Mouse (Mus musculus): ENCODE measurements around the gene Medag. TPM values are rescaled to one million over a fixed set of nuclear protein-coding genes. Genes with fewer than 3 reads are reported as not detected.

Medag gene
- polyA plus RNA-seq, 1 experiment = 0.37 TPM

DNA sequence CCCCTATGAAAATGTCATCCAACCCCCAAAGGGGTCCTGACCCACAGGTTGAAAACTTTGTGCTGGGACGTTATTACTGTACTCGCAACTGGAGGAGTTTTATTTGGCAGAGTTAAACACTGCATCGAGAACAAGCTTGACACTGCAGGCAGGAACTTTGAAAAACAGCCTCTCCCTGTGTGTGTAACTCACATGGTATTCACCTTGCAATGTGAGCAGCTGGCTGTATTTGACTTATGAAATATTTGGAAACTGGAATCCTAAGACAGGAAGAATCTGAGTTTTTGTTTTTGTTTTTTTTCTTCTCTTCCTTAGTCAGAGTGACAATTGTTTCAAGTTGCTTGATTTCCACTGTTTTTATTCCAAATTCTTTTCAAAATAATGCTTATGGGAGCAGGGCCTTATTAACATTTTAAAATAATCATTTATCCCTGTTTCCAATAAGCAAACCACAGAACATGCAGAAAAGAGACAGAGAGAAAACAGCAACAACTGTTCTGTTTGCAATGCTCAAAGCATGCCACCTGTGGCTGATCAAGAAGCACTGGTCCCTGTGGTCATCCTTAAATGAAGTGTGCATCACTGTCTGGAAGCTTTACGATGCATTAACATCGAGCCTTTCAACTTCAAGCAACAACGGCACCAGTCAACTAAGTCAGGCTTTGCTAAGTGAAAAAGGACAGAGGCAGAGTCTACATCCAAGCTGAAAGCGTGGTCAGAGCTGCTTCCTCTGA, 26.2 kb upstream of the Medag start:
- no peak overlapping the region for H3K4me3 ChIP-seq (ENCODE audit: control insufficient read depth, low read depth, low read length)
- no peaks in the 10 kb centered on the region for H3K27me3 ChIP-seq (ENCODE audit: control insufficient read depth, insufficient read depth, low read length)
- H3K4me1 ChIP-seq (ENCODE audit: control insufficient read depth, insufficient read depth, low read length) = no peaks in the 10 kb centered on the region
- no peaks in the 10 kb centered on the region for H3K36me3 ChIP-seq (ENCODE audit: control insufficient read depth, insufficient read depth, low read length)
- no peak for TF ChIP-seq CTCF (IDR thresholded peaks at IDR 0.05; ENCODE audit: control insufficient read depth, insufficient read depth, insufficient replicate concordance, low read depth, low read length)
- no peak for TF ChIP-seq POLR2A (IDR thresholded peaks at IDR 0.05; ENCODE audit: control insufficient read depth, low read depth, low read length)
- H3K27ac ChIP-seq (ENCODE audit: control insufficient read depth, insufficient read depth, low read depth, low read length) = no peak overlapping the region

DNA sequence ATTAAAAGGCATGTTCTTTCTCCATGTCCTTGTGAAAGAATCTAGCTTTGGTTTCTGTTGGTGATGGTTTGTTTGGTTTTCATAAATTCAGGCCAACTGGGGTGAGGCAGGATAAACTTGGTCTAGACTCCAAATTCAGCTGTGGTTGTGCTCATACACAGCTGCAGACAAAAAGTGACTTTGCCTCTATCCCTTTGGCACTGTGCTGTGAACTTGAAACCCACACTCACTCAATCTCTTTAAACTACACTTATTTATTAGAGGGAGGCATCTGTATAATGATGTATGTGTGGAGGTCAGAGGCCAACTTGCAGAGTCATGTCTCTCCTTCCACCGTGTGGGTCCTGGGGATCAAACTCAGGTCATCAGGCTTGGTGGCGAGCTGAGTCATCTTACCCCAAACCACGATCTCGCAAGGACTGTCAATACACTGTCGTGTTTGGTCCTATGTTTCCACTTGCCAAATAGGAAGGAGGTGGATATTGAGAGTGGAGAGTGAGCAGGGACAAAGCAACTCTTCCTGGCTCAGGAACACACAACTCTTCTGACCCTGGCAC, 25.2 kb upstream of the Medag start:
- no peak overlapping the region for H3K27ac ChIP-seq (ENCODE audit: control insufficient read depth, insufficient read depth, low read depth, low read length)
- H3K4me3 ChIP-seq (ENCODE audit: control insufficient read depth, low read depth, low read length) = no peak overlapping the region
- TF ChIP-seq POLR2A (IDR thresholded peaks at IDR 0.05; ENCODE audit: control insufficient read depth, low read depth, low read length) = no peak

DNA sequence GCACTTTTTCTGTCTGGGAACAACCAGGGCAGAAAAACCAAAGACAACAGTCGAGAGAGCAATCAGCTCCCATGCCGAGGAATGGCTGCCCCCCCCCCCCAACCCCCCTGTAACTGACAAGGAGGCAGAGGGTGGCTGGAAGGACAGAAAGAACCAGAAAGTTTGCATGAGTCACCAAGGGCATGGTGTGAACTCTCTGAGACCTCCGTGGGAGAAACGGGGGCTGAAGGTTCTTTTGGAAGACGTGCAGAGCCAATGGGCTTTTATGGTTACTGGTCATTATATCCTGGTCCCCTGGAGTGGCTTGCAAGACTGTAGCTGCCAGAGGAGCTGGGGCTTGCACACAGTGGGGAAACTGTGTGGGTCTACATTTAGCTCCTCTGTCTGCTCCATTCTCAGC, 22.6 kb upstream of the Medag start:
- no peaks in the 10 kb centered on the region for H3K4me1 ChIP-seq (ENCODE audit: control insufficient read depth, insufficient read depth, low read length)
- H3K27me3 ChIP-seq (ENCODE audit: control insufficient read depth, insufficient read depth, low read length) = no peaks in the 10 kb centered on the region
- H3K4me3 ChIP-seq (ENCODE audit: control insufficient read depth, low read depth, low read length) = no peak overlapping the region
- peak overlapping the region; percentile 66 for H3K27ac ChIP-seq (ENCODE audit: control insufficient read depth, insufficient read depth, low read depth, low read length)
- H3K36me3 ChIP-seq (ENCODE audit: control insufficient read depth, insufficient read depth, low read length) = no peaks in the 10 kb centered on the region
- TF ChIP-seq CTCF (IDR thresholded peaks at IDR 0.05; ENCODE audit: control insufficient read depth, insufficient read depth, insufficient replicate concordance, low read depth, low read length) = no peak
- TF ChIP-seq POLR2A (IDR thresholded peaks at IDR 0.05; ENCODE audit: control insufficient read depth, low read depth, low read length) = no peak

More for the DNA sequence above, 25.2 kb upstream of the Medag start:
- H3K27me3 ChIP-seq (ENCODE audit: control insufficient read depth, insufficient read depth, low read length) = no peaks in the 10 kb centered on the region
- H3K36me3 ChIP-seq (ENCODE audit: control insufficient read depth, insufficient read depth, low read length) = no peaks in the 10 kb centered on the region
- H3K4me1 ChIP-seq (ENCODE audit: control insufficient read depth, insufficient read depth, low read length) = no peaks in the 10 kb centered on the region

DNA sequence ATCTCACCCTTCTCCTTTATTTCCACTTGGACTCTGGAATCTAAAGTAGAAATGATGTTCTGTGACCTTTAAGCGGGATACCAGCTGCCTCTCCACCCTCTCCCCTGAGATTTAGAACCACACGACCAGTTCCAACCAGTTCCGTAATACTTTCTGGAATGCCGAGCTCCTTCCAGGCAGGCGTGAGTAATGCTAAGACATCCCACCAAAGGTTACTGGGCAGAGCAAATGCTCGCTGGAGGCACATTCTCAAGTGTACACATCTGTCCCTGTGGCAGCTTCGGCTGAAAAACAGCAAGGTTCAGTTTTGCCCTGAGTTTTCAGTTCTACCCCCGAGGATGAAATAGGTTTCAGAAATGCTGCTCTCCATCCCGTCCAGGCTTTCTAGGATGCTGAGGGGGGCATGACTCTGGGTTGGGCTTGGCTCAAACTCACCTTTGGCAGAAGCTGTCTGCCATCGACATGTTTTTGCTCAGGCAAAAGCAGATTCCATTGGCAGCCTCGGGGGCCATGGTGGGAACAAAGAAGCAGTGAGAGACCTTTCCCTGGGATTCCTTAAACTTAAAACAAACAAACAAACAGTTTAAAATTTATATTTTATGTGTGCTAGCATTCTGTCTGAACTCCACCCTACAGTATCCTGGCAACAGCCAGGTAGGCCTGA, 21.9 kb upstream of the Medag start:
- H3K27ac ChIP-seq (ENCODE audit: control insufficient read depth, insufficient read depth, low read depth, low read length) = peak overlapping the region; percentile 46; the same call in 1 of the 2 replicates
- no peak overlapping the region for H3K4me3 ChIP-seq (ENCODE audit: control insufficient read depth, low read depth, low read length)
- no peaks in the 10 kb centered on the region for H3K27me3 ChIP-seq (ENCODE audit: control insufficient read depth, insufficient read depth, low read length)
- H3K36me3 ChIP-seq (ENCODE audit: control insufficient read depth, insufficient read depth, low read length) = no peaks in the 10 kb centered on the region
- TF ChIP-seq POLR2A (IDR thresholded peaks at IDR 0.05; ENCODE audit: control insufficient read depth, low read depth, low read length) = no peak
- no peak for TF ChIP-seq CTCF (IDR thresholded peaks at IDR 0.05; ENCODE audit: control insufficient read depth, insufficient read depth, insufficient replicate concordance, low read depth, low read length)
- H3K4me1 ChIP-seq (ENCODE audit: control insufficient read depth, insufficient read depth, low read length) = no peaks in the 10 kb centered on the region

DNA sequence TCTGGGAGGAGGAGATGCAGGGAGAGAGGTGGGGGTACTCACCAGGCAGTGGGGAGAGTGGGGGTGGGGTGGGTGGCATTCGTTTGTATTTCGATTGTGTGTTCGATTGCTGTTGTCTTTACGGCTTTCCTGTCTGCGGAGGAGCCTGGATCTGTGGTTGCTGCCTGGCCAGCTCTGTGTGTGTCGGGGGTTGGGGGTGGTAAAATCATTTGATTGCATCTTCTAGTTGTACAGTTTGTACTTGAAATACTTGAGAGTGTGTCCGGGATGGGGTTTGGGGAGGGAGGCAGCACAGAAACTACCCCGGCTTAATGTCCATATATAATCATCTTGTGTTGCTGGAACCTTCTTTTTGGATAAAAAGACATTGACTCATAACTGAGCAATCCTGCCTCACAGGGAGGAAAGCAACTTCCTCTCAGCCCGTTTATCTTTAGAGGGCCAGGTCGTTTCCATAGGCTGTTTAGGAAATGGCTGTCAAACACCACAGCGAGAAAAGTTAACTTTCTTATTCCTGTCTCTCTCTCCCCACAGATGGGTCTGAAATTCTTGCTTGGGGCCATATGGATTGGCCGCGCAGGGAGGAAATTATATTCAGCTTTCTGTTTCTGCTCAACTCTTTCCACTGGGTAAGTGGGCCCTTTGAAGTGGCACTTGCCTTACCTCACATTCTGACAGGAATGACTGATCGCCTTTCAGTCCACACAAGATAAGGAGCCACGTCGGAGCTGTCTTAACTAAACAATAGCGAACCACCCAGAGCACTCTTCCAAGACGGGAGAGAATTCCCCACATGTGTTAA, 19.8 kb upstream of the Medag start:
- TF ChIP-seq CTCF (IDR thresholded peaks at IDR 0.05; ENCODE audit: control insufficient read depth, insufficient read depth, insufficient replicate concordance, low read depth, low read length) (no peak), POLR2A (IDR thresholded peaks at IDR 0.05; ENCODE audit: control insufficient read depth, low read depth, low read length) (no peak)
- H3K36me3 ChIP-seq (ENCODE audit: control insufficient read depth, insufficient read depth, low read length) = no peaks in the 10 kb centered on the region
- H3K4me1 ChIP-seq (ENCODE audit: control insufficient read depth, insufficient read depth, low read length) = no peaks in the 10 kb centered on the region
- no peak overlapping the region for H3K4me3 ChIP-seq (ENCODE audit: control insufficient read depth, low read depth, low read length)
- H3K27ac ChIP-seq (ENCODE audit: control insufficient read depth, insufficient read depth, low read depth, low read length) = 0 out of 2 replicates have a peak overlapping the region, but pooled peaks have one; percentile 19
- H3K27me3 ChIP-seq (ENCODE audit: control insufficient read depth, insufficient read depth, low read length) = no peaks in the 10 kb centered on the region

DNA sequence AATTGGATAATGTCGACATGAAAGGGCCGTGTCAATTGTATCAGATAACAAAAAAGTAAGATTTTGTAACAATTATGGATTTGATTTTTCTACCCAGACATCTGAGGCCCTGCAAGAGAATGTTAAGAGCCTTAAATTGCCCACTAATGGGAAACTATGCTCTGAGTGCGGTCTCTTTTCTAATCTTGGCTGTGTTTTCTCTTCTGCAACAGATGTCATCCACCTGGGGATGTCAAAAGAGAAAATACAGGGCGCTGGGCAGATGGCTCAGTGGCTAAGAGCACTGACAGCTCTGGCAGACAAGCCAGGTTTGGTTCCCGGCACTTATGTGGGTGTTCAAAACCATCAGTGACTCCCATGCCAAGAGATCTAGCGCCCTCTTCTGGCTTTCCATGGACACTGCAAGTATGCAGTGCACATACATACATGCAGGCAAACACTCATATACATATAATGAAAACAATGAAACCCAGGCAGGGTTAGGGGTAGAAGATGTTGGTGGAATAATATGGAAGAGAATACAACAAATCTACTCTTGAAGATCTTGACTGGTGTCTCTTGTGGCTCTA, 19.0 kb upstream of the Medag start:
- Histone ChIP-seq H3K36me3 (ENCODE audit: control insufficient read depth, insufficient read depth, low read length) (no peaks in the 10 kb centered on the region), H3K27ac (ENCODE audit: control insufficient read depth, insufficient read depth, low read depth, low read length) (no peak overlapping the region), H3K4me3 (ENCODE audit: control insufficient read depth, low read depth, low read length) (no peak overlapping the region), H3K27me3 (ENCODE audit: control insufficient read depth, insufficient read depth, low read length) (no peaks in the 10 kb centered on the region), H3K4me1 (ENCODE audit: control insufficient read depth, insufficient read depth, low read length) (no peaks in the 10 kb centered on the region)
- TF ChIP-seq CTCF (IDR thresholded peaks at IDR 0.05; ENCODE audit: control insufficient read depth, insufficient read depth, insufficient replicate concordance, low read depth, low read length) = peak; percentile 59; the same call in 1 of the 2 replicates
- no peak for TF ChIP-seq POLR2A (IDR thresholded peaks at IDR 0.05; ENCODE audit: control insufficient read depth, low read depth, low read length)
